Comparison of ENCODE assay signal across 8 mouse cellular contexts in genomic region chr16:34440019-34440615, GRCm38 (mm10).
DNase-seq lines count a peak whose midpoint lies in the region; ATAC-seq lines count a peak whose summit lies in the region.

No protein-coding gene starts in this region.

- H3K4me2 ChIP-seq in embryonic facial prominence, embryonic 15.5 days (replicated peaks): no peak overlapping the region
- H3K4me2 ChIP-seq in heart, embryonic 16.5 days (ENCODE audit: low read depth, low read length): no peak overlapping the region

- ATAC-seq in embryonic facial prominence, embryonic 15.5 days (ENCODE audit: insufficient number of reproducible peaks, low FRiP score, low TSS enrichment, low read depth): no peak
- no peak for ATAC-seq in heart, embryonic 16.5 days (replicated peaks; ENCODE audit: extremely low read depth, insufficient read depth, low FRiP score)

- no peaks in the 10 kb centered on the region for H3K27me3 ChIP-seq in embryonic facial prominence, embryonic 15.5 days
- H3K27me3 ChIP-seq in heart, embryonic 16.5 days (ENCODE audit: control insufficient read depth, insufficient read depth, low read length): no peaks in the 10 kb centered on the region

- no peak overlapping the region for H3K4me3 ChIP-seq in embryonic facial prominence, embryonic 15.5 days (replicated peaks)
- H3K4me3 ChIP-seq in heart, embryonic 16.5 days (ENCODE audit: low read length): no peak overlapping the region

- H3K36me3 ChIP-seq in embryonic facial prominence, embryonic 15.5 days: no peaks in the 10 kb centered on the region
- no peaks in the 10 kb centered on the region for H3K36me3 ChIP-seq in heart, embryonic 16.5 days (ENCODE audit: control insufficient read depth, insufficient read depth)

- peak overlapping the region; percentile 73 for H3K27ac ChIP-seq in embryonic facial prominence, embryonic 15.5 days (replicated peaks)
- peak overlapping the region; percentile 72 for H3K27ac ChIP-seq in heart, embryonic 16.5 days (ENCODE audit: low read length)

- H3K9me3 ChIP-seq in embryonic facial prominence, embryonic 15.5 days (replicated peaks): no peaks in the 10 kb centered on the region
- no peaks in the 10 kb centered on the region for H3K9me3 ChIP-seq in heart, embryonic 16.5 days (replicated peaks; ENCODE audit: control insufficient read depth, low read length)

- WGBS in embryonic facial prominence, embryonic 15.5 days: 77% methylated on average over 8 of the region's 8 CpGs
- WGBS in heart, embryonic 16.5 days: 66% methylated on average over 8 of the region's 8 CpGs

- no peak overlapping the region for H3K9ac ChIP-seq in embryonic facial prominence, embryonic 15.5 days
- no peak overlapping the region for H3K9ac ChIP-seq in heart, embryonic 16.5 days (ENCODE audit: low read length)

- peaks cover 19% of the 10 kb centered on the region for H3K4me1 ChIP-seq in embryonic facial prominence, embryonic 15.5 days
- peaks cover 32% of the 10 kb centered on the region for H3K4me1 ChIP-seq in heart, embryonic 16.5 days (ENCODE audit: control insufficient read depth, insufficient read depth, low read length)

- DNase-seq in layer of hippocampus, adult 11-12 months (ENCODE audit: low spot score): peak; percentile 44
- DNase-seq in layer of hippocampus, postnatal 10 days (ENCODE audit: low spot score in 2 of 2): no peak
- DNase-seq in lung, postnatal 10 days: peak; percentile 77
- DNase-seq in embryo, embryonic 9.5 days (ENCODE audit: extremely low spot score): no peak
- no peak for DNase-seq in urinary bladder, adult 18-20 months (ENCODE audit: low spot score in 2 of 2)
- DNase-seq in thymus, postnatal 25 days: no peak

Comparison
In these comparisons a context has a peak if more than half of its experiments do, and no peak if none do; other contexts are left out.
1. DNase-seq: peak in layer of hippocampus, adult 11-12 months (single experiment) and lung, postnatal 10 days (single experiment); none in layer of hippocampus, postnatal 10 days (0 of 2), embryo, embryonic 9.5 days (single experiment), urinary bladder, adult 18-20 months (0 of 2) and thymus, postnatal 25 days (single experiment).